Mouse (Mus musculus): ENCODE measurements at regions not wholly inside any gene's neighbourhood (a gene's known extent, or its start where the extent isn't known, plus 50 kb on each side); places are given as distances from the start of the nearest gene placed in this dataset.

GRCm38 (mm10) chr1:193931131-193931729, 561.1 kb upstream of the Camk1g start:
- no peak for TF ChIP-seq EP300 (IDR thresholded peaks at IDR 0.05; ENCODE audit: insufficient read depth, low read depth, low read length)
- TF ChIP-seq CTCF (IDR thresholded peaks at IDR 0.05) = no peak
- TF ChIP-seq POLR2A (IDR thresholded peaks at IDR 0.05; ENCODE audit: insufficient read depth, low read depth, low read length) = no peak
